Mouse (Mus musculus) megakaryocyte, embryonic 14.5 days (primary cell): ENCODE measurements at regions not wholly inside any gene's neighbourhood (a gene's known extent, or its start where the extent isn't known, plus 50 kb on each side); places are given as distances from the start of the nearest gene placed in this dataset.

Experiments
- FLI1 ChIP-seq: IDR thresholded peaks from 2 replicates; pipeline ENCODE4 v1.6.1; 2012; ENCODE audit warnings: low read length, inconsistent platforms, mixed read lengths
- GATA1 ChIP-seq: IDR thresholded peaks from 3 replicates; pipeline ENCODE4 v1.6.1; 2012; ENCODE audit warnings: mixed read lengths, low read length, inconsistent platforms, borderline replicate concordance

DNA sequence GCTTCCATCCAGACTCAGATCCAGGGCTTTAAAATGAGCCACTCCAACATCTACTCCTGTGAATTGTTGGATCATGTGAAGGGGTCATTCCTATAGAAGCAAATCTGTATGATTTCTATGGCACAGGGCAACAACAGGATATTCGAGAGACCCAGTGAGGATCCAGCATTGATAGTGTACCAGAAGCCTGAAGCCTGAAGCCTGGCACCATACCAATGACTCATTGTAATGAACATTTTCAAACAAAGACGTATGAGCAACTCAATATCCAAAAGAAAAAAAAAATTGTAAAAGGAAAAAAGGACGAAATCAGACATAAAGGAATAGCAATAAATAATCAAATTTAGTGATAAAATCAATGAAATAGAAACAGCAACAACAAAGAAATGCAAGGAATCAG lies 991.5 kb downstream of the Slc22a22 start:
- TF ChIP-seq GATA1 (no peak), FLI1 (no peak)
